Mouse (Mus musculus): Measurements from ENCODE around the gene Dnaaf2.
"Not testable (repeated sequence)": the region's sequence is repeated elsewhere in the genome, so short reads cannot be mapped to it uniquely, and the experiment has no call there.

The Dnaaf2 gene

GRCm38 (mm10) chr12:69163586-69163985, 34.6 kb downstream of the Dnaaf2 start:
- not testable (repeated sequence) for DNase-seq

- DNase-seq = not testable (repeated sequence)
Measured at GRCm38 (mm10) chr12:69160677-69161076, 37.6 kb downstream of the Dnaaf2 start.

GRCm38 (mm10) chr12:69159578-69159940, 38.7 kb downstream of the Dnaaf2 start:
- DNase-seq = no peak

GRCm38 (mm10) chr12:69158765-69159577, 39.3 kb downstream of the Dnaaf2 start, which contains the start of gene Rps29:
Rps29 (minus strand) TSS chr12:69159186.
- peak; percentile 97 for DNase-seq

- DNase-seq = no peak
Measured at GRCm38 (mm10) chr12:69158366-69158764, 39.9 kb downstream of the Dnaaf2 start.

GRCm38 (mm10) chr12:69157107-69157506, 41.1 kb downstream of the Dnaaf2 start:
- no peak for DNase-seq

GRCm38 (mm10) chr12:69156436-69156835, 41.8 kb downstream of the Dnaaf2 start:
- DNase-seq = no peak

GRCm38 (mm10) chr12:69155923-69156322, 42.3 kb downstream of the Dnaaf2 start:
- DNase-seq = no peak

GRCm38 (mm10) chr12:69150049-69150448, 48.2 kb downstream of the Dnaaf2 start:
- DNase-seq = no peak

- DNase-seq = no peak
Measured at GRCm38 (mm10) chr12:69147166-69147735, 51.0 kb downstream of the Dnaaf2 start.

GRCm38 (mm10) chr12:69143460-69143859, 54.8 kb downstream of the Dnaaf2 start:
- no peak for DNase-seq

GRCm38 (mm10) chr12:69139841-69140240, 58.4 kb downstream of the Dnaaf2 start:
- DNase-seq = no peak

GRCm38 (mm10) chr12:69139201-69139600, 59.0 kb downstream of the Dnaaf2 start:
- no peak for DNase-seq

All from lung, postnatal 14 days (tissue).